Mouse (Mus musculus) right cerebral cortex, postnatal 36 days (tissue): ENCODE data around the gene Cog3.
"Not testable (repeated sequence)": the region's sequence is repeated elsewhere in the genome, so short reads cannot be mapped to it uniquely, and the experiment has no call there.

Experiments used
- DNase-seq, 2 experiments: peaks; one replicate each; pipeline ENCODE4 v3.0.0; 2022; ENCODE audit warnings: low spot score in 2 of 2, mixed read lengths in 1 of 2

Gene Cog3

GRCm38 (mm10) chr14:75753991-75754817, at the start of gene Cog3:
TSS of gene Cog3 (minus strand) at chr14:75754517.
- peak; percentile 94 to 96 for DNase-seq

- no peak for DNase-seq
These were observed 43.6 kb upstream of the Cog3 start for GRCm38 (mm10) chr14:75797769-75798386.

GRCm38 (mm10) chr14:75795918-75796317, 41.6 kb upstream of the Cog3 start:
- no peak for DNase-seq

- DNase-seq = no peak
These were observed 40.4 kb upstream of the Cog3 start for GRCm38 (mm10) chr14:75794726-75795125.

- DNase-seq = no peak
These were observed 40.0 kb upstream of the Cog3 start for GRCm38 (mm10) chr14:75794324-75794723.

GRCm38 (mm10) chr14:75793110-75793509, 38.8 kb upstream of the Cog3 start:
- no peak for DNase-seq

- no peak for DNase-seq
These were observed 37.1 kb upstream of the Cog3 start for GRCm38 (mm10) chr14:75791372-75791771.

- DNase-seq = no peak
These were observed 36.2 kb upstream of the Cog3 start for GRCm38 (mm10) chr14:75790411-75790996.

- no peak for DNase-seq
These were observed 35.0 kb upstream of the Cog3 start for GRCm38 (mm10) chr14:75789291-75789690.

GRCm38 (mm10) chr14:75787794-75788175, 33.5 kb upstream of the Cog3 start:
- DNase-seq = no peak

- DNase-seq = peak; percentile 94 to 96
These were observed 32.8 kb upstream of the Cog3 start, which contains the start of gene Slc25a30 for GRCm38 (mm10) chr14:75786868-75787793. TSS of gene Slc25a30 (minus strand) at chr14:75787037.

GRCm38 (mm10) chr14:75786424-75786867, 32.1 kb upstream of the Cog3 start:
- DNase-seq = peak in 1 of 2 experiments; percentile 47

- DNase-seq = no peak
These were observed 25.6 kb upstream of the Cog3 start for GRCm38 (mm10) chr14:75779913-75780312.

- DNase-seq = no peak
These were observed 22.3 kb upstream of the Cog3 start for GRCm38 (mm10) chr14:75776637-75777036.

GRCm38 (mm10) chr14:75773431-75773830, 19.1 kb upstream of the Cog3 start:
- no peak for DNase-seq

- not testable (repeated sequence) for DNase-seq
These were observed 18.1 kb upstream of the Cog3 start for GRCm38 (mm10) chr14:75772407-75772806.

GRCm38 (mm10) chr14:75771101-75771501, 16.8 kb upstream of the Cog3 start:
- DNase-seq = no peak

- no peak for DNase-seq
These were observed 15.0 kb upstream of the Cog3 start for GRCm38 (mm10) chr14:75769334-75769733.

- DNase-seq = no peak
These were observed 13.9 kb upstream of the Cog3 start for GRCm38 (mm10) chr14:75768275-75768608.

- peak; percentile 49 to 54 for DNase-seq
These were observed 13.4 kb upstream of the Cog3 start for GRCm38 (mm10) chr14:75767492-75768274.
